Mouse (Mus musculus) erythroid progenitor cell, adult 5-6 weeks (primary cell): ENCODE measurements around the gene Tpcn2. TPM values are rescaled to one million over a fixed set of nuclear protein-coding genes. Genes with fewer than 3 reads are reported as not detected.

Experiments
- ATAC-seq: replicated peaks from 2 replicates; pipeline ENCODE4 v1.8.0; 2016; ENCODE audit warnings: moderate number of reproducible peaks, mild to moderate bottlenecking, moderate TSS enrichment, inconsistent platforms; ENCODE audit not compliant: poor library complexity, low FRiP score, severe bottlenecking
- total RNA-seq, 2 experiments: library from RNA; stranded (forward) in 1 of 2; stranded (reverse) in 1 of 2; fragments of 150-400 nt in 1 of 2; fragments of 186-747, 209-891 nt in 1 of 2; gene quantifications; 2 replicates each; pipeline versions ENCODE4 v1.2.3 to v1.2.4; 2015 to 2017; ENCODE audit warnings: low replicate concordance in 2 of 2

The Tpcn2 gene
- total RNA-seq, 2 experiments from 2014 or later: 3.2 to 8.0 TPM

GRCm38 (mm10) chr7:145211680-145212659, 71.8 kb downstream of the Tpcn2 start:
- ATAC-seq: no peak

- no peak for ATAC-seq
These were observed 73.2 kb downstream of the Tpcn2 start for GRCm38 (mm10) chr7:145210477-145211070.

GRCm38 (mm10) chr7:145208006-145208405, 75.8 kb downstream of the Tpcn2 start, which contains the start of gene 1810010D01Rik:
Gene 1810010D01Rik (minus strand): TSS chr7:145208119.
- no peak for ATAC-seq

- ATAC-seq: no peak
These were observed 77.0 kb downstream of the Tpcn2 start for GRCm38 (mm10) chr7:145206801-145207200.

- ATAC-seq: no peak
These were observed 77.7 kb downstream of the Tpcn2 start for GRCm38 (mm10) chr7:145206056-145206610.

- no peak for ATAC-seq
These were observed 78.4 kb downstream of the Tpcn2 start for GRCm38 (mm10) chr7:145205363-145205902.

- no peak for ATAC-seq
These were observed 84.1 kb downstream of the Tpcn2 start for GRCm38 (mm10) chr7:145199711-145200110.

- ATAC-seq: no peak
These were observed 85.5 kb downstream of the Tpcn2 start for GRCm38 (mm10) chr7:145198223-145198714.

- ATAC-seq: no peak
These were observed 86.1 kb downstream of the Tpcn2 start for GRCm38 (mm10) chr7:145197711-145198110.

GRCm38 (mm10) chr7:145197042-145197441, 86.8 kb downstream of the Tpcn2 start:
- no peak for ATAC-seq

GRCm38 (mm10) chr7:145196340-145196739, 87.5 kb downstream of the Tpcn2 start:
- no peak for ATAC-seq

- no peak for ATAC-seq
These were observed 88.5 kb downstream of the Tpcn2 start for GRCm38 (mm10) chr7:145195186-145195927.

GRCm38 (mm10) chr7:145194455-145195161, 89.2 kb downstream of the Tpcn2 start:
- ATAC-seq: no peak

- ATAC-seq: no peak
These were observed 91.0 kb downstream of the Tpcn2 start for GRCm38 (mm10) chr7:145192836-145193235.

- no peak for ATAC-seq
These were observed 93.3 kb downstream of the Tpcn2 start for GRCm38 (mm10) chr7:145190520-145190919.

GRCm38 (mm10) chr7:145189342-145189741, 94.5 kb downstream of the Tpcn2 start:
- ATAC-seq: no peak

GRCm38 (mm10) chr7:145187802-145188201, 96.0 kb downstream of the Tpcn2 start:
- ATAC-seq: no peak

- ATAC-seq: no peak
These were observed 101.4 kb downstream of the Tpcn2 start for GRCm38 (mm10) chr7:145182388-145182787.
